Mouse (Mus musculus) embryo, embryonic 11 days (tissue): ENCODE data around the gene Srarp.
A peak's percentile ranks its signal among the peaks of the same experiment; 100 is the strongest.

Experiments
- DNase-seq: peaks from one replicate; pipeline ENCODE4 v3.0.0-alpha.2; 2015

The Srarp gene

DNA sequence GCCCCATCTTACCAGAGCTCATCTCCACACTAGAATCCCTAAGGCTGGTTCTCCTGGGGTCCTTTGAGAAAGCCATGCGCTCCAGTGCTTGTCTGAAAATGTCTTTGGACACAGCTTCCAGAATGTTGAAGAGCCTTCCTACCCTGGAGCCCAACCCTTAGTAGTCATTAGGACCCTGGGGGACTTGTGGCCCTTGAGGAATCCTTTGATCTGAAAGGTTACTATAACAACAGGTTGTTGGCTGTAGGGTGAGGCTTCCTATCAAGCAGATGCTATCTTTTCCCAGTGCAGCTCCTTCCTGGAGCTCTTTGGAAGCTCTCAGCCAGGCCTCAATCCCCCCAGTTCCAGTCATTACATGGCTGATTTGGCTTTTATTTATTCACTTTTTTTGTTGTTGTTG is at the start of gene Srarp:
Srarp (minus strand) TSS at position 132 of the 400 bp plus-strand sequence.
- no peak for DNase-seq

GRCm38 (mm10) chr4:141484071-141484470 is 48.2 kb upstream of the Srarp start:
- DNase-seq, result no peak

- no peak for DNase-seq
These were observed 43.5 kb upstream of the Srarp start for GRCm38 (mm10) chr4:141479411-141479810.

GRCm38 (mm10) chr4:141478794-141479193 is 42.9 kb upstream of the Srarp start:
- DNase-seq, result no peak

DNA sequence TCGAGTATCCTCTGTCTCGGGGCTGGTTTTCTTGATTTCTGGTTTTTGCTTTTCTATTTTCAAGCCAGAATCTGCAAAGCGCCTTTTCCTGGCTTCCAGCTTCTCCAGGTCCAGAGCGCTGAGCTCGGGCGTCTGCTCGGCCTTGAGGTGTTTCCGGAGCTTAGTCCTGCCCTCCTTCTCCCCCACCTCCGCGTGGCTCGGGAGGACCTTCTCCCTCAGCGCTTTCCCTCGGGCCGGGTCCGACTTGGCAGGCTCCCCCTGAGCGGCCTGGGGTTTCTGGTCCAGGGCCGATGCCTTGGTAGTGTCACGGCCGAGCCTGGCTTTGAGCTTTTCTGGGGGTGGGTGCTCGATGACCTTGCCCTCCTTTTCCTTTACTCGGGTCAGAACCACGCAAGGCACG is 42.3 kb upstream of the Srarp start:
- no peak for DNase-seq

GRCm38 (mm10) chr4:141477681-141478102 is 41.8 kb upstream of the Srarp start:
- DNase-seq, result no peak

GRCm38 (mm10) chr4:141474431-141474830 is 38.5 kb upstream of the Srarp start:
- DNase-seq, result no peak

- DNase-seq, result peak; percentile 28
These were observed 36.9 kb upstream of the Srarp start for GRCm38 (mm10) chr4:141472641-141473321.

DNA sequence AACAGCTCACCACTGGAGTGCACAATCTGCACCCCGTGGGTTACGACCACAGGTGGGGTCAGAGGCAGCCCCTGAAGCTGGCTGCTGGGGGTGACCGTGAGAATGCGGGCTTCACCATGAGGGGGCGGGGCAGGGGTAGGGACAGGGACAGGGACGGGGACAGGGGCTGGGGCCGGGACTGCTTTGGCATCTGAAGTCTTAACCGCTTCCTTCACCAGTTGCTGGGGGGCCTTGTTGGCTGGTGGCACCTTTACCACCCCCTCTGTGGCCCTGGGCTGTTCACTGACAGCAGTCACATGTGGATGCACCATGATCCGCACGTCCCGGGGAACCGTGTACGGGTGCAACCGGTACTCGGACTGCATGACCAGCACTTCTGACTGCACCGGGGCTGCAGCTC is 35.6 kb upstream of the Srarp start:
- DNase-seq, result no peak

DNA sequence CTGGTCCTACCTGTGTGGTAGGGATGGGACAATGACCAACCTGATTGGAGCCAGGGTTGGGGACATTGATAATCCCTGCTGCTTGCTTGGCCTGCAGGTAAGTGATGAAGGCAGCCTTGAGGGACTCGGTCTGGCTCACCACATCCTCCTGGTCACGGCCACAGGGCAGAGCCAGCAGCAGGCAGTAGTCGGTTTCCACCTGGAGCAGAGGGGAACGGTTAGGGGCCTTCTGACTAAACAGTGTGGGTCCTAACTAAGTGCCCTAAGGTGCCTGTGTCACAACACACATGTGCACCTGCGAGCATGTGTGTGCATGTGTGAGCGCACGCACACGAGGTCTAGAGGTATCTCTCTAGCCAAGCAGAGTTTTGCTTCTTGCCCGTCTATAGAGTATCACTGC is 33.4 kb upstream of the Srarp start:
- DNase-seq, result no peak

DNA sequence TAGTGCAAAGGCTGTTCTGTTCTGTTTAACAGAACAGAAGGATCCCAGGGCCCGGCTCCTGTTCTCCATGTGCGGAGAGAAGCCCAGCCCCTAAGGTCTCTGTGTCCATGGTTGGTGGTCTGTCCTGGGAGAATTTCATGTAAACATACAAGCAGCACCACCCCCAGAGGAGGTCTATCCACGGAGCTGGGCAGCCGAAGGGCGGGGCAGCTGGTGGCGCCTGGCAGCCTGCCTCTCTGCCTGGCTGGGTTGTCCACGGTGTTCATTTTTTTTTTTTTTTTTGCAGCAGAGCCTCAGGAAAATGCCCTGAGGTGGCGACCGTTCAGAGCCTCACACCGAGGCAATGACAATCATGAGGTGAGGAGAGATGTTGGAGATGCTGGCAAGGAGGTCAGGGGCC is 32.7 kb upstream of the Srarp start:
- DNase-seq, result no peak

- DNase-seq, result no peak
These were observed 31.6 kb upstream of the Srarp start for GRCm38 (mm10) chr4:141467581-141467927.

GRCm38 (mm10) chr4:141466844-141467580 is 31.1 kb upstream of the Srarp start:
- no peak for DNase-seq

DNA sequence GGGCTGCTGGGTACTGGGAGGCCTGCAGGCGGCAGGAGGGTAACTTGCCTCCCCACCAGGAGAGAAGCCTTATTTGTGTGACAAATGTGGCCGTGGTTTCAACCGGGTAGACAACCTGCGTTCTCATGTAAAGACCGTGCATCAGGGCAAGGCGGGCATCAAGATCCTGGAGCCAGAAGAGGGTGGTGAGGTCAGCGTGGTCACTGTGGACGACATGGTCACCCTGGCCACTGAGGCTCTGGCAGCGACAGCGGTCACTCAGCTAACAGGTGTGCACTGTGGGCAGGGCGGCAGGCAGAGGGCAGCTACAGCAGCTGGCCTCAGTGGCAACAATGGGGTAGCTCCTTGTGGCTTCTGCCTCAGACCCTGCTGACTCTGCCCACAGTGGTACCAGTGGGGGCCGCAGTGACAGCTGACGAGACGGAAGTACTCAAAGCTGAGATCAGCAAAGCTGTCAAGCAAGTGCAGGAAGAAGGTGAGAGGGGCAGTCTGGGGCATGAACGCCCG is 30.4 kb upstream of the Srarp start:
- DNase-seq, result no peak

DNA sequence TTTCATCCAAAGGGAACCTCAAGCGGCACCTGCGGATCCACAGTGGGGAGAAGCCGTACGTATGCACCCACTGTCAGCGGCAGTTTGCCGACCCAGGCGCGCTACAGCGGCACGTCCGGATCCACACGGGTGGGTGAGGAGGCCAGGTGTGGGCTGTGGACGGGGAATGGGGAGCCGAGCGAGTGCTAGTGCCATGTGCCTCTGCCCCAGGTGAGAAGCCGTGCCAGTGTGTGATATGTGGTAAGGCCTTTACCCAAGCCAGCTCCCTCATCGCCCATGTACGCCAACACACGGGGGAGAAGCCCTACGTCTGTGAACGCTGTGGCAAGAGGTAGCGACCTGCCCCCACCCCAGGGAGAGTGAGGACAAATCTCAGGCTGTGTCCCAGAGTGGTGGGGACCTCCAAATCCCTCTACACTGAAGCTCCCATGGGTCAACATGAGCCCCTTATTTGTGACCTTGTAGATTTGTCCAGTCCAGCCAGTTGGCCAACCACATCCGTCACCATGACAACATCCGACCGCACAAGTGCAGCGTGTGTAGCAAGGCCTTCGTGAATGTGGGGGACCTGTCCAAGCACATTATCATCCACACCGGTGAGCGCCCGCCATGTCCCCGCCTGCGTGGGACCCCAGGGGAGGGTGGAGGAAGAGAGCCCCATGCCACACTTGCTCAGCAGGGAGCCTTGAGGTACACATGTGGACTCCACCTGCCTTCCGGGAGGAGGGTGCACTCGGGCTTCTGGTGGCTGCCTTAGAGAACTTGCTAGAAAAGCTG is 29.8 kb upstream of the Srarp start:
- no peak for DNase-seq

DNA sequence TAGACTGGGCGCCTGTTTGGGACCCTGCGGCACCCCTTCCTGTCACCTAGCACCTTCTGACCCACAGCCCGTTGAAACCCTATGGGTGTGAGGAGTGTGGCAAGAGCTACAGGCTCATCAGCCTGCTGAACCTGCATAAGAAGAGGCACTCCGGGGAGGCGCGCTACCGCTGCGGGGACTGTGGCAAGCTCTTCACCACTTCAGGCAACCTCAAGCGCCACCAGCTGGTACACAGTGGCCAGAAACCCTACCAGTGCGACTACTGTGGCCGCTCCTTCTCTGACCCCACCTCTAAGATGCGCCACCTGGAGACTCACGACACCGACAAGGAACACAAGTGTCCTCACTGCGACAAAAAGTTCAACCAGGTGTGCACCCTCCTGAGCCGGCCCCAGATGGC is 28.8 kb upstream of the Srarp start:
- DNase-seq, result no peak

DNA sequence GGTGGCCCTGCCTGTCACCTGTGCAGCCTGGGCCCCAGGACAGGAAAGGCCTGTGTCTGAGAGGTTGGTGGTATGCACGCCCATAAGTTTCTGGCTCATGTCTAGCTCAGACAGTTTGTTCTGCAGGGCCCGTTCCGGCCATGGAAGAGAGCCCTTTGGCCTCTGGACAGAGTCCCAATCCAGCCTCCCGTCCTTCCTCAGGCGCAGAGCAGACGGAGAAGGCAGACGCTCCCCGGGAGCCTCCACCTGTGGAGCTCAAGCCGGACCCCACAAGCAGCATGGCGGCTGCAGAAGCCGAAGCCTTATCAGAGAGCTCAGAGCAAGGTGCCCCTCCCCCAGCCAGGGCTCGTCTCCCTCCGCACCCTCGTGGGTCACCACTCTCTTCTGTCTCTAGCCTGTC is 27.6 kb upstream of the Srarp start:
- DNase-seq, result no peak

- DNase-seq, result no peak
These were observed 25.7 kb upstream of the Srarp start for GRCm38 (mm10) chr4:141461576-141461975.

- DNase-seq, result no peak
These were observed 25.2 kb upstream of the Srarp start for GRCm38 (mm10) chr4:141461088-141461487.

DNA sequence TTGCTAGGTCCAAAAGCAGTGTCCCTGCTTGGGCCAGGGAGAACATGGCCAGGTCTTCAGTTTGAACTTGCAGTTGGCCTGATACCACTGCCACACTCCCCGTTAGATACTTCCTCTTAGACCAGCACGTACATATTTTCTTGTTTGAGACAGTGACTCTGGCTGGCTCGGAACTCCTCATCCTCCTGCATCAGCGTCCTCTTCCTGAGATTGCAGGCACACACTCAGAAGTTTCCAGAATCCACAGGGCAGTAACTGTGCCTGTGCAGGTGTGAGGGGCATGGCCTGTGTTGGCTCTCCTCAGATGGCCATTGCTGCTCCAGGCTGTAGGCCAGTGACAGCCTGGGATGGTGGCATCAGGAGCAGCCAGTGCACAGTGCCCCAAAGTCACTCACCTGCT is 24.6 kb upstream of the Srarp start:
- no peak for DNase-seq

- DNase-seq, result no peak
These were observed 23.9 kb upstream of the Srarp start for GRCm38 (mm10) chr4:141459766-141460165.

DNA sequence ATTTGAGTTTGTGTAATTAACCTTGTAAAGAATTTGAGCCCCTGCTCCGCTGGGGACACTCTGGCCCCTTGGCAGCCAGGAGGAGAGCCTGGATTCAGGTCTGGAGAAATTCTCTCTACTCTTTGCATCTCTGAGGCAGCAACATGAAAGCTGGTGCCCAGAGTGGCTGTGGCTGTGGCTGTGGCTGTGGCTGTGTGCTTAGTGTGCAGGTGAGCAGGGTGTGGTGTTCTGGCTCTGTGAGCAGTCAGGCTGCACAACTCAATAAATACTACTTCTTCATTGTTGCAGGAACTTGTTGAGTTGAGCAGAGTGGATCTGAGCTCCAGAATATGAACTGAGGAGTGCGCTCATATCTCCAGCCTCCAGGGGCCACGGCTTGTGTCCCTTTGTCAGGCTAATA is 23.0 kb upstream of the Srarp start:
- no peak for DNase-seq

GRCm38 (mm10) chr4:141458236-141458635 is 22.3 kb upstream of the Srarp start:
- DNase-seq, result peak; percentile 53
